Mouse (Mus musculus): ENCODE results near the gene Map4k3.
"Not testable (repeated sequence)": the region's sequence is repeated elsewhere in the genome, so short reads cannot be mapped to it uniquely, and the experiment has no call there.

Map4k3 gene

DNA sequence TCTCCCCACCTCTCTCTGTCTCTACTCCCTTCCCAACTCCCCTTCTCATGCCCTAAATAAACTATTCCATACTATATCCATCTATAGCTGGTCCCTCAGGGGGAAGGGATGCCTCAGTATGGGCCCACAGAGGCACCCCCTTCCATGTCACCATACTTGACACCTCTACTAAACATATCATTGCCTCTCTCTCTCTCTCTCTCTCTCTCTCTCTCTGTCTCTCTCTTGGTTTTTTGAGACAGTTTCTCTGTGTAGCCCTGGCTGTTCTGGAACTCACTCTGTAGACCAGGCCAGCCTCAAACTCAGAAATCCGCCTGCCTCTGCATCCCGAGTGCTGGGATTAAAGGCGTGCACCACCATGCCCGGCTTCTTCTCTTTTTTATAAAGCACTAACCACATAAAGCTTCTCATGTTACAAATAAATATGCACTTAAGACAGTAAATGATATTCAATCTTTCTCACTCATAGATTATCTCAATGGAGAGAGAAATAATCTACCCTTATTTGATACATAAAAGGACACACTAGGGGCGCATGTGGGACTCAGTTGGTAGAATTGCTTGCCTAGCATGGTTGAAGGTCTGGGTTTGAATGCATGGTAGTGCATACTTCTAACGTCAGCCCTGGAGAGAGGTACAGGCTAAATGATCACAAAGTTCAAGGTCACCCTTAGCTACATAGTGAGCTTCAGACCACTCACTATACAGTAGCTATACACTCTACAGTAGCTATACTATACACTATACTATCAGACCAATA lies 159.3 kb downstream of the Map4k3 start:
- in situ Hi-C loops (cut with MseI, MboI): no loop called here

DNA sequence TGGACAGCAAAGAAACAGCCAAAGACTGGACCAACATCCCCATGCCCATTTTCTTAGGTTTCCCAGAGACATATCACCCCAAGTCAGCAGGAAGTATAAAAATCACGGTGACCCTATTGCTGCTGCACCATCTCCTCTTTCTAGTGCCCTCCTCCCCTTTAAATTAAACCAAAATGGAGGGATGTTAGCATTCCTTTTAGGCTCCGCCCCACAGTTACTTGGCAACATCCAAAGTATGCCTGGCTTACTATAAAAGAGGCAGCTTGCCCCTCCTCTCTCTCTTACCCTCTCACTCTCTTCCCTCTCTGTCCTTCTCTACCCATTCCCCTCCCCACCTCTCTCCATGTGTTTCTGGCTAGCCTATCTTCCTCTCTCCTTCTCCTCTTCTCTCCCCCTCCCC lies 159.8 kb downstream of the Map4k3 start:
- in situ Hi-C loops (cut with MseI, MboI): no loop called here

DNA sequence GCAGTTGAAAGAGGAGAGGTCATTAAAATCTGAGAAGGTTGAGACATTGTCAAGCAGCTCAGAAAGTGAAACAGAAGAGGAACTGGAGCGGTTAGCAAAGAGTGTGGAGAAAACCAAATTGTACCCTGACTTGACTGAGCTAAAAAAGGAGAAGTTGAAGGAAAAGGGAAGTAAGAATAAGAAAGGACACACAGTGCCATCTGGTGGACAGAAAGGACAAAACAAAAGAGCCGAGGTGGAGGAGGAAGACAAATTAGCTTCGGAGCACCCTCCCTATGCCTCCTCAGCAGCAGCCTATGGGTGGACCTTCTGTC lies 163.7 kb downstream of the Map4k3 start:
- in situ Hi-C loops (cut with MseI, MboI): loop anchor here in 1 of 2 experiments (5.0 kb wide), 1 partner anchor 107 kb away; no protein-coding TSS in a partner anchor

DNA sequence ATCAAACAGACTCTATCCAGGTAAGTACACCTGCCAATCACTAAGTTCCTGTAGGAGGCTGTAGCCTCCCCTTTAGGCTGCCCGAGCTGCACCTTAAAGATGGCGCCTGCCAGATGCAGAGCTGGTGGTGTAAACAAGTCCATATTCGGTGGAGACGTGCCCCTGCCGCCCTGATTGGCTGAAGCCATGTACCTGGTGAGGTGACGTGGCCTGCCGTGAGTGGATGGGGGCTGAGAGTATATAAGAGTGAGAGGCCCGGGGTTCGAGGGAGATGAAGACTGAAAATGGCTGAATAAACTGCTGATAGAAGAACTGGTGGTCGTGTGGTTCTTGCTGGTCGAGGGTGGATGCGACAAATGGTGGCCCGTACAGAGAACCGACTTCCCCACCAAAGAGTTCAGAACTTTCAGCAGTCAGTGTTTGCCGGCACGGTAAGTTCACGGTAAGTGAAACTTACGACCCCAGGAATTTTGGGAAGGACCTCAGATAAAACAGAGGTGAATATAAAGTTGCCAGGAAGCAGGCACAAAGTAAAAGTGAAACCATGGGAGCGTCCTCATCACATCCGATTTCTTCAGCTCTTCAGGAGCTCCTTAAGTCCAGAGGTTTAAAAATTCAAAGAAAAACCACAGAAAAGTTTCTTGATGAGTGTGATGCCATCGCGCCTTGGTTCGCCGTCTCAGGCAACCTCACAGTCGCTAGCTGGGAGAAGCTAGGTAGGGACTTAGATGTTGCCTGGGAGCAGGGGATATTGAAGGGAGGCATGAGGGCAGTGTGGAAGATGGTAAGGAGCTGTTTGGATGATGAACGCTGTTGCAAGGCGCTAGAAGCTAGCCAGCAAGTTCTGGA lies 164.3 kb downstream of the Map4k3 start:
- in situ Hi-C loops (cut with MseI, MboI): loop anchor here in 1 of 2 experiments (5.0 kb wide), 1 partner anchor 107 kb away; no protein-coding TSS in a partner anchor

DNA sequence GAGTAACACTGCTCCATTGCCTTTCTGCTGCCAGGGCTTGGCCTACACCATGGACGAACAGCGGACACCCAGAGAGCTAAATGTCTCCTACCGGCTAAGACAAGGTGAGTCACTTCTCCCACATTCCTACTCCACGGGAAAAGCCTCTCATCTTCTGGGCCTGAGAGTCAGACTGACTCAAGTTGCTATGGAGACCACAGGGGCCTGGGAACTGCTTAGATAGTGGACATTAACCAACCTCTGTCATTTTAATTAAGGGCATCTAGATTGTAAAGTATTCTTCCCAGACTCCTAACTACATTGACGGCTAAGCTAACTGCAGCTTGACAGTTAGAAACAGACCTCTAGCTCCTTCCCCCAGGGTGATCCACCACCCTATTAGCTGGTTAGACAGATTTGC lies 165.5 kb downstream of the Map4k3 start:
- in situ Hi-C loops (cut with MseI, MboI): loop anchor here in 1 of 2 experiments (5.0 kb wide), 1 partner anchor 105 kb away; no protein-coding TSS in a partner anchor

DNA sequence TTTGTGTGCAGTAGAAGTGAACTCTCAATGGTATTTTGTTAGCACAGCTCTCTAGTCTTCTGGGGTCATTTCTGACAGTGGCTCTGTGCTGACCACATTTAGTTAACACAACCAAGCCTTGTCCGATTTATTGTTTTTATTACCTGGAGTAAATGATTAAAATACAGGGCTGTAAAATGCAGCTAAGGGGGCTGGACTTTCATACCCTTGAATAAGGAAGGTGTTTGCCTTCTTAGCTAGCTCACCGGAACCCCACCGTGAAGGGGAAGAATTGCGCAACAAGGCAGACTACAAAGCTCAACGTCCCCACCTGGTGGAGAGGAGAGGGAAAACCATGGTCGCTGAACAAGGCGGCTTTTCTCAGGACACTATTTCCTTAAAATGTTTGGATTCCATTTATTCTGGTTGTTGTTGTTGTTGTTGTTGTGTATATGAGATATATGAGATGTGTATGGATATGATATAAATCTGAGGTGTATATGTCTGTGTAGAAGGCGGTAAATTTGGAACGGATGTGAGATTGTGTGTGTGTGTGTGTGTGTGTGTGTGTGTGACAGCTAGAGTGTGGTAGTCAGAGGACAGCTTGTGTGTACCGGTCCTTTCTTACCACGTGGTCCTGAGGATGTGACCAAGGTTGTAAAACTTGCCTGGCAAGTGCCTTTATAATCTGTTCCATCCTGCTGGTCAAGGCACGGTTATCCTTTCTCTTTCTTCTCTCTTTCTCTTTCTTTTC lies 167.4 kb downstream of the Map4k3 start:
- in situ Hi-C loops (cut with MseI, MboI): loop anchor here in 1 of 2 experiments (5.0 kb wide), 1 partner anchor 104 kb away; no protein-coding TSS in a partner anchor

DNA sequence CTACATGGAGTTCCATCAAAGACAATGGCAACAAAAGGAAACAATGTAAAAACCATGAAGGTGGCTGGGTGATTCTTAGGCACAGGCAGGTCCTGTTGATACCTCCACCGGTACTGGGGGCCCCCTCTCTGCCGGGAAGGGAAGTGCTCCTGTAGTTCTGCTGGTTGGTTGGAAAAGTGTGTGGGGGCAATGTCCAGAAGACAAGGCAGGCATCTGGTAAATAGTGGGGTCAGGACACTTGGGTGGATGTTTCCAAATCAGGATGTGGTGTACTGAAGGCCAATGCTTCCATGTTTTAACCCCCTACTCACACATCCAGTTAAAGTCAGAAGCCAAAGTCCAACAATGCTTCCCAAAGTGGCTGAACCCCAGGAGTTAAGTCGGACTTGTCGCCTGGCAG lies 168.5 kb downstream of the Map4k3 start:
- in situ Hi-C loops (cut with MseI, MboI): loop anchor here (5.0 kb wide), 1 partner anchor 102 kb away; no protein-coding TSS in a partner anchor

DNA sequence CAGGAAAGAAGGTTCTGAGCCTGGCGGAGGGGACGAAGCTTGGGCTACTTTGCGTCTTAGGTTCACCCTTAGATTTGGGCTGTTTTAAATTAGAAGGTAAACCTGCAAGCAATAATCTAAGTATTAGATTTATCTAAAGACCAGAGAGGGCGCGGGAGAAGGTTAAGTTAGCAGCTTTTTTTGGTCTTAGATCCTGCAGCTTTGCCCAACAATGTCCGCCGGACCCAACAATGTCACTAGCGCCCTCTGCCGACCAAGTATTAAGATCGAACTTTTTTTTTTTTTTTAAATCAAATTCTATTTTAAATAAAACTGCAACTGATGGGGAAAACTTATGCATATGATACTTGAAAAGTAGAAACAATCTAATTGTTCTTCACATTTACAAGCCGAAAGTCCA lies 169.2 kb downstream of the Map4k3 start:
- in situ Hi-C loops (cut with MseI, MboI): loop anchor here in 1 of 2 experiments (5.0 kb wide), 1 partner anchor 102 kb away; no protein-coding TSS in a partner anchor

DNA sequence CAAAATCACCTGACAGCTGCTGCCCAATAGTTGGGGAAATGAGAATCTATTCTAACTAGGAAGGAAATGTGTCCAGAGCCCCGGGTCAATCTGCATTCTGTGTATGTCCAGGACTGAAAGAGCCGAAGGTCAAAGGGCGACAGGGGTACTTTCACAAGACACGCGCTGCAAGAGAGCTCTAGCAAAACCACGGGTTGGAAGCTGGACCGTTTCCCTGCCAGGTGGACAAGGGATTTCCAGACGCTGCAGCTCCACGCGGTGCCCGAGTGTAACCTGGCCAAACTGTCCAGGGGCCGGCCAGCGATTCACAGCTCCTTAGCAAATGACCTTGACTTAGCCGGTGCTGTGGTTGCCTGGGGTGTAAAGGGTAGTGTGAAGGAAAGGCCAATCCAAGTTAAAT lies 169.7 kb downstream of the Map4k3 start:
- in situ Hi-C loops (cut with MseI, MboI): loop anchor here in 1 of 2 experiments (5.0 kb wide), 1 partner anchor 101 kb away; no protein-coding TSS in a partner anchor

DNA sequence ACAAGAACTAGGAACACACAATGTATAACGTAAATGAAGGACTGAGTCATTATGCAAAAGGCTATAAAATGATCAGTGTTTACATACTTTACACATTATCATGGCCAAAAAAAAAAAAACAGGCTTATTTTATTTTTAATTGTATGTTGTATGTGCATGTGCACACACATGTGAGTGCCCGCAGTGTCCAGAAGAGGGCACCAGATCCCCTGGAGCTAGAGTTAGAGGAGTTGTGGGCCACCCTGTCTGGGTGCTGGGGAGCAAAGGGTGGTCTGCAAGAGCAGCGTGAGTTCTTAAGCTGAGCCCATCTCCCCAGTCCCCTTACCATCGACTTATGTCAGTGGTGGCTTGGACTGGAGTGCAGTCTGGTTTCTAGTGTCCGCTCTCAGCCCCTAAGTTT lies 170.8 kb downstream of the Map4k3 start:
- in situ Hi-C loops (cut with MseI, MboI): loop anchor here in 1 of 2 experiments (5.0 kb wide), 1 partner anchor 100 kb away; no protein-coding TSS in a partner anchor

DNA sequence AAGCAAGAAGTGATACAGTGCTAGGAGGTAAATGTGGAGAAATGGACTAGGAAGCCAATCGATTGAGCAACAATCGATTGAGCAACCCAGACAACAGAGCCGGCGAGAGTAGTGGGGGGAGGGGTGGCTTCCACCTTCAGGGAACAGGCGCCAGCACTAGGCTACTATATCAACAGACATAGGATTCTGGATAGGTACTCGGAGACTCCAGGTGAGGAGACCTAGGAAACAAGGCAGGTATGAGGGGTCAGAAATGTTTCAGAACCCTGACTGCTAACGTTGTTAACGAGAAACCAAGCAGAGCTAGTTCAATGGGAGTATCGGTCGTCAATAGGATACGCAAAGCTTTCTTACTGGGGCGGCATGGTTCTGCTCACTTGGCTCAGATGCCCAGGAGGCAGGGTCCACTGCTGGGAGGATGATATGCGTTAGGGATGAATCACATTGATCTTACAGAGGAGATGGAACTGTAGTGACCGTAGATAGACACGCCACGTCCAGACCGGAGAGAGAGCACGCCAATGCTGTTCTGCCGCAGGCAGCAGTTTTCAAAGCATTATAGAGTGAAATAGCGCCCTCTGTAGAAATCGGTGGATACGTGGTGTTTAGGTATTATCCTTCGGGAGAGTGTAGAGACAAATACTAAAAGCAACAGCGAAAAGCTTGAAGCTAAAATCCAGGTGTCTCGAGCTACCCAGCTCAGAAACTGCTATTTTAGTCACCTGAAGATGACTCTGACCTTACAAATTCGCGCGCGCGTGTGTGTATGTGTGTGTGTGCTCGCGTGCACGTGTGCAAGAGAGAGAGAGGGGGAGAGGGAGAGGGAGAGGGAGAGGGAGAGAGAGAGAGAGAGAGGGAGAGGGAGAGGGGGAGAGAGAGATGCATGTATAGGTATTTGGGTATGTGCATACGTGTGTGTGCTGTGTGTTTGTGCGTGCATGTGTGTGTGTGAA lies 174.7 kb downstream of the Map4k3 start:
- in situ Hi-C loops (cut with MseI, MboI): loop anchor here in 1 of 2 experiments (5.0 kb wide), 1 partner anchor 71 kb away; the partner anchor contains the start of gene Sos1

DNA sequence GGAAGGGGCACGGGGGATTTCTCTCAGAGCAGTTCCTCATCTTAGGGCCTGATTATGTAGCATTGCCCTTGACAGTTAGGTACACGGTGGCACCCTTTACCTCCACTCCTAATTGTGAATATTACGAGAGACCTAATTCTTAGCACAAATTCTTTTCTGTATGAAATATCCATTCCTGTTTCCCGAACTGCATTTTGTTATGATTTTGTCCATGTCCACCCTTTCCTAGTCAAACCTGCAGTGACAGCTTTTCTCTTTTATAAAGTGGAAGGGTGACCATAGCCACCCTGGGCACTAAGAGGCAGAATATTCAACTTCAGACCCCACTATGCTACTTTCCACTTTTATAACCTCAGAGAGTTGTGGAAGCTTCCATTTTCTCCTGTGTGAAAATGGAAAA lies 175.6 kb downstream of the Map4k3 start:
- in situ Hi-C loops (cut with MseI, MboI): loop anchor here in 1 of 2 experiments (5.0 kb wide), 1 partner anchor 70 kb away; the partner anchor contains the start of gene Sos1

DNA sequence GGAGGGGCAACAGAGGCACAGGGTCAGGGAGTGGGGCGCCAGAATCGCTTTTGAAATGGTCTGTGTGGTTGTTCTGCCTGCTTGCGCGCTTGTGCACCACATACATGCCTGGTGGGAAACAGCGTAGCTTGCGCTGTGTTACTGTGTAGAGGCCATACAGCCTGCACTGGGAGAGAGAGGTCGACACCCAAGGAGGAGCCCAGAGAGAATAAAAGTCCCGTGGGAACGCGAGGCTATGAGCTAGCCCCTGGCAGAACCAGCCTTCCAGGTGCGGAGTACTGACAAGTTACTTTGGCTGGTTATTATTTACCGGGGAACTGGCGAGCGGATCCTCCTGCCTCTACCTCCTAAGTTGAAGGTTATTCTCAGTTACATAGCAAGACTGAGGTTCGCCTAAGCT lies 177.3 kb downstream of the Map4k3 start:
- in situ Hi-C loops (cut with MseI, MboI): loop anchor here in 1 of 2 experiments (5.0 kb wide), 1 partner anchor 69 kb away; the partner anchor contains the start of gene Sos1

DNA sequence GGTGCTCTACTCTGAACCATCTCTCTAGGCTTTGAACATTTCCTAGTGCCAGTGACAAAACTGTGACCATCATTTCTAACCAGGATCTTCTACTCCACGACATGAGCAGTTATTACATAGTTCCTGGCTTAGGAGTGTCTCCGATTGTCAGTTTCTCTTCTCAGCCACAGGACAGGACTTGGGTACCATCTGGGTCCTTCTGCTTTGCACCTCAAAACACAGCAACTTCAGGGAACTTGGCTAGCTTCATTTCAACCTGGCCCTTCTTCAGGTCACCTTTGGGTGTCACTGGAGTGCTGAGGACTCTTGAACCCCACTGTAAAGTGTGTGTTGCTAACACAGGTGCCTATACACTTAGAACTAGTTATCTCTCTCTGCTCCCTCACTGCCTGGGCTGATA lies 181.4 kb downstream of the Map4k3 start:
- in situ Hi-C loops (cut with MseI, MboI): loop anchor here in 1 of 2 experiments (5.0 kb wide), 1 partner anchor 65 kb away; the partner anchor contains the start of gene Sos1

DNA sequence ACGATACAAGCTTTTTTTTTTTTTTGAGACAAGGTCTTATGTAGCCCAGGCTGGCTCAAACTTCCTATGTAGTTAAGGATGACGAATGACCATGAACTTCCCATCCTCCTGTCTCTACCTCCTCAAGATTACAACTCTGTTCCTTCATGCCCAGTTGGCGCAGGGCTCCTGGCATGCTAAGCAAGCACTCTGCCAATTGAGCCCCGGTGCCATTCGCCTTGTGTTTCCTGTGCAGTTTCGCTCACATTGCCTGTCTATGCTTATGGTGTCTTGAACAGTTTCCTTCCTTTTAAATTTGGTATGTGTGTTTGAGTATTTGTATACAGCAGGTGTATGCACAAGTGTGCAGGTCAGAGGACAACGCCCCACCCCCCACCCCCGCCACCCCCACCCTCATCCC lies 182.1 kb downstream of the Map4k3 start:
- in situ Hi-C loops (cut with MseI, MboI): loop anchor here in 1 of 2 experiments (5.0 kb wide), 1 partner anchor 64 kb away; the partner anchor contains the start of gene Sos1

DNA sequence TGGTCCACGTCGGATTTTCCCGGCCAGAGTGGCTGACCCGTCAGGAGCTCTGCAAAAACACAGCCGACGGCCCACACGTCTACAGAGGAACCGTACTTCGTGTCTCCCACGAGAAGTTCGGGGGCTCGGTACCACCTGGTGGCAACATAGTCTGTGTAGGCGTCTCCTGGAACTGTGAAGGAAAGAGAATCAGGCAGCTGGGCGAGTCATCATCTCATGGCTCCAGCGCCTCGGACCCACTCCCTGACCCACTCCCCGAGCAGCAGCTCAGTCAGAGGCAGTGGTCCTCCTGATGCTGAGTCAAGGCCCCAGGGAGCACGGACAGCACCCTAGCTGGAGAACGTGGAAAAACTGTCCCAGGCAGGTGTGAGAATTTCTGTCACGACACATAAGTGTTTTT lies 184.6 kb downstream of the Map4k3 start:
- in situ Hi-C loops (cut with MseI, MboI): no loop called here

DNA sequence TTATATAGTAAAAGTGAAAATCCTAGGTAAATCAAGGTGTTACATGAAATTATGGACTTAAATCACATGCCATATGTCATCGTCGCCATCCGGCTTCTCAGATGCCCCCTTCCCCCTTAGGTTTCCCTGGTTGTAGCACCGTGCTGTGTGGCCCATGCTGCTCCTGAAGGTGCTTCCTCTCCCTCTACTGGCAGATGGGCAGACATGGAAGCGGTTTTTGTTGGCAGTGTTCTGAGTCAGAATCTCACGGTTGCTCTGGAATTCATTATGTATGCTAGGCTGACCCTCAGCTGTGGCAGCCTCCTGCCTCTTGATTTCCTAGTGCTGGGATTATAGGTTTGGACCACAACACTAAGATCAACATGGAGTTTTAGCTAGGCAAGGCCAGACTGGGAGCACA lies 191.1 kb downstream of the Map4k3 start:
- in situ Hi-C loops (cut with MseI, MboI): no loop called here

DNA sequence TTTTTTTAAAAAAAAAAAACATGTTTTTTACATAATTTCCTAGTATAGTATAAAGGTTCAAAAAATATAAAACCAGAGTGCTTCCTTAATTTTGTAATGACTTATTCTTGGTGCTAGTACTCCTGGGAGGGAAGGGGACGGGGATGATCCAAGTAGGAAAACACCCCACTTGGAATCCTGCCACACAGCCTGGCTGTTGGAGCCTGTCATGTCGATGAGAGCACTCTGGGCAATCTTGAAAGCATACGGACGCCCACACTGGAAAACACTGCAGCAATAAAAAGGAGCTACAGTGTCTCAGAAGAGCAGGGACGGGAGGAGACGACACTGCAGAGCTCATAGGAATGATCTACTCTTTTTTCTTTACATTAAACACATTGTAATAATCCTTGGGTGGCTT lies 192.7 kb downstream of the Map4k3 start:
- in situ Hi-C loops (cut with MseI, MboI): no loop called here

DNA sequence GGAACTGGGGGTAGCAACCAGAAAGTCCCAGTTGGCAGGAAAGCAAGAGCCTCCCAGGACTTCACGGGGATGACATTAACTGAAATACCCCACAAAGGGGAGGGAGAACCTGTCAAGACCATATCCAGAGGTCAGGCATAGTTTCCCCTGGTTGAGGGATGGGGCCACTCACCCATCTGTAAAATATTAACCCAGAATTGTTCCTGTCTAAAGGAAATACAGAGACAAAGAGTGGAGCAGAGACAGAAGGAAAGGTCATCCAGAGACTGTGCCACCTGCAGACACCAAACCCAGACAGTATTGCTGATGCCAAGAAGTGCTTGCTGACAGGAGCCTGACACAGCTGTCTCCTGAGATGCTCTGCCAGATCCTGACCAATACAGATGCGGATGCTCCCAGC lies 196.9 kb downstream of the Map4k3 start:
- in situ Hi-C loops (cut with MseI, MboI): not testable (repeated sequence)
